Mouse (Mus musculus): ENCODE measurements around the gene Cryba2. TPM values are rescaled to one million over a fixed set of nuclear protein-coding genes. Genes with fewer than 3 reads are reported as not detected.

The Cryba2 gene
- total and polyA plus RNA-seq, 2 experiments from 2014 or later: not detected

GRCm38 (mm10) chr1:74882055-74882734 is 10.7 kb downstream of the Cryba2 start:
- no peak overlapping the region for H3K9ac ChIP-seq (replicated peaks; ENCODE audit: low read depth, low read length)
- TF ChIP-seq EP300 (IDR thresholded peaks at IDR 0.05; ENCODE audit: low read depth) (no peak), CTCF (IDR thresholded peaks at IDR 0.05; ENCODE audit: low read depth) (no peak)
- peaks cover 85% of the 10 kb centered on the region for H3K27me3 ChIP-seq (ENCODE audit: control insufficient read depth, insufficient read depth, low read length)
- peak overlapping the region; percentile 69 for H3K4me2 ChIP-seq (ENCODE audit: low read depth, low read length)
- H3K27ac ChIP-seq (ENCODE audit: low read depth): no peak overlapping the region
- DNase-seq (ENCODE audit: low spot score) (no peak), ATAC-seq (ENCODE audit: insufficient read depth, low read depth) (no peak)
- H3K4me1 ChIP-seq (ENCODE audit: control insufficient read depth, insufficient read depth): peaks cover 6% of the 10 kb centered on the region; the same call in 1 of the 2 replicates
- H3K4me3 ChIP-seq (ENCODE audit: low read depth, low read length): peak overlapping the region; percentile 47
- H3K9me3 ChIP-seq (replicated peaks; ENCODE audit: control insufficient read depth, low read length): no peaks in the 10 kb centered on the region
- WGBS: 6% methylated on average over 68 of the region's 74 CpGs
- no peaks in the 10 kb centered on the region for H3K36me3 ChIP-seq (replicated peaks; ENCODE audit: control insufficient read depth, insufficient read depth, low read length)

GRCm38 (mm10) chr1:74880785-74881360 is 12.1 kb downstream of the Cryba2 start:
- Histone ChIP-seq H3K27ac (ENCODE audit: low read depth) (no peak overlapping the region), H3K9ac (replicated peaks; ENCODE audit: low read depth, low read length) (no peak overlapping the region), H3K4me1 (ENCODE audit: control insufficient read depth, insufficient read depth) (peaks cover 6% of the 10 kb centered on the region; the same call in 1 of the 2 replicates), H3K36me3 (replicated peaks; ENCODE audit: control insufficient read depth, insufficient read depth, low read length) (no peaks in the 10 kb centered on the region), H3K9me3 (replicated peaks; ENCODE audit: control insufficient read depth, low read length) (no peaks in the 10 kb centered on the region), H3K4me2 (ENCODE audit: low read depth, low read length) (no peak overlapping the region), H3K27me3 (ENCODE audit: control insufficient read depth, insufficient read depth, low read length) (peaks cover 74% of the 10 kb centered on the region), H3K4me3 (ENCODE audit: low read depth, low read length) (no peak overlapping the region)
- ATAC-seq (ENCODE audit: insufficient read depth, low read depth) (no peak), DNase-seq (ENCODE audit: low spot score) (peak; percentile 61)
- 4% methylated on average over 18 of the region's 18 CpGs for WGBS
- TF ChIP-seq EP300 (IDR thresholded peaks at IDR 0.05; ENCODE audit: low read depth) (no peak), CTCF (IDR thresholded peaks at IDR 0.05; ENCODE audit: low read depth) (peak; percentile 95)

DNA sequence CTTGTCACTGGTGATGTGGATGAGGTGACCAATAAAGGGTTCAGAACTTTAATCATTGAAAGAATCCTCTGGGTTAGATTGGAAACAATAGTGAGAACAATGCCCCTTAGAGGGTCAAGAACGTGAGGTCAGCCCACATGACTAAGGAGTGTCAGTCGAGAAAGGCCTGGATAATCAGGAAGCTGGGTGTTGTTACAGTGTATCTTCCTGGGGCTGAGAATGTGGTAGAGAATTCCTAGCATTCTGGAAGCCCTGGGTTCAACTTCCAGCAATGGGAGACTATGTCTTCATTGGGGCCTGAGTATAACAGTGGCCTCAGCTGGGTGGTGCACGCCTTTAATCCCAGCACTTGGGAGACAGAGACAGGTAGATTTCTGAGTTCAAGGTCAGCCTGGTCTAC is 15.7 kb downstream of the Cryba2 start:
- no peak overlapping the region for H3K4me2 ChIP-seq (ENCODE audit: low read depth, low read length)
- H3K36me3 ChIP-seq (replicated peaks; ENCODE audit: control insufficient read depth, insufficient read depth, low read length): no peaks in the 10 kb centered on the region
- no peak for ATAC-seq (ENCODE audit: insufficient read depth, low read depth)
- no peak overlapping the region for H3K27ac ChIP-seq (ENCODE audit: low read depth)
- DNase-seq (ENCODE audit: low spot score): no peak
- TF ChIP-seq EP300 (IDR thresholded peaks at IDR 0.05; ENCODE audit: low read depth): no peak
- TF ChIP-seq CTCF (IDR thresholded peaks at IDR 0.05; ENCODE audit: low read depth): no peak
- H3K9me3 ChIP-seq (replicated peaks; ENCODE audit: control insufficient read depth, low read length): no peaks in the 10 kb centered on the region
- no peak overlapping the region for H3K4me3 ChIP-seq (ENCODE audit: low read depth, low read length)
- peaks cover 3% of the 10 kb centered on the region; the same call in 1 of the 2 replicates for H3K4me1 ChIP-seq (ENCODE audit: control insufficient read depth, insufficient read depth)
- H3K27me3 ChIP-seq (ENCODE audit: control insufficient read depth, insufficient read depth, low read length): peaks cover 46% of the 10 kb centered on the region
- 33% methylated on average over 3 of the region's 3 CpGs for WGBS
- H3K9ac ChIP-seq (replicated peaks; ENCODE audit: low read depth, low read length): no peak overlapping the region

- Histone ChIP-seq H3K4me1 (ENCODE audit: control insufficient read depth, insufficient read depth) (no peaks in the 10 kb centered on the region), H3K4me2 (ENCODE audit: low read depth, low read length) (no peak overlapping the region), H3K9ac (replicated peaks; ENCODE audit: low read depth, low read length) (no peak overlapping the region), H3K27ac (ENCODE audit: low read depth) (no peak overlapping the region), H3K36me3 (replicated peaks; ENCODE audit: control insufficient read depth, insufficient read depth, low read length) (no peaks in the 10 kb centered on the region), H3K4me3 (ENCODE audit: low read depth, low read length) (no peak overlapping the region), H3K9me3 (replicated peaks; ENCODE audit: control insufficient read depth, low read length) (no peaks in the 10 kb centered on the region), H3K27me3 (ENCODE audit: control insufficient read depth, insufficient read depth, low read length) (peaks cover 11% of the 10 kb centered on the region; the same call in 1 of the 2 replicates)
- TF ChIP-seq CTCF (IDR thresholded peaks at IDR 0.05; ENCODE audit: low read depth) (no peak), EP300 (IDR thresholded peaks at IDR 0.05; ENCODE audit: low read depth) (no peak)
- ATAC-seq (ENCODE audit: insufficient read depth, low read depth): no peak
- WGBS: 61% methylated on average over 2 of the region's 2 CpGs
- no peak for DNase-seq (ENCODE audit: low spot score)
Measured at GRCm38 (mm10) chr1:74872218-74872617, 20.7 kb downstream of the Cryba2 start.

- peaks cover 37% of the 10 kb centered on the region for H3K27me3 ChIP-seq (ENCODE audit: control insufficient read depth, insufficient read depth, low read length)
- no peak overlapping the region for H3K4me3 ChIP-seq (ENCODE audit: low read depth, low read length)
- no peaks in the 10 kb centered on the region for H3K4me1 ChIP-seq (ENCODE audit: control insufficient read depth, insufficient read depth)
- no peak for DNase-seq (ENCODE audit: low spot score)
- no peaks in the 10 kb centered on the region for H3K9me3 ChIP-seq (replicated peaks; ENCODE audit: control insufficient read depth, low read length)
- ATAC-seq (ENCODE audit: insufficient read depth, low read depth): no peak
- TF ChIP-seq CTCF (IDR thresholded peaks at IDR 0.05; ENCODE audit: low read depth): no peak
- no peak for TF ChIP-seq EP300 (IDR thresholded peaks at IDR 0.05; ENCODE audit: low read depth)
- no peak overlapping the region for H3K4me2 ChIP-seq (ENCODE audit: low read depth, low read length)
- no peaks in the 10 kb centered on the region for H3K36me3 ChIP-seq (replicated peaks; ENCODE audit: control insufficient read depth, insufficient read depth, low read length)
- no peak overlapping the region for H3K9ac ChIP-seq (replicated peaks; ENCODE audit: low read depth, low read length)
- no peak overlapping the region for H3K27ac ChIP-seq (ENCODE audit: low read depth)
Measured at GRCm38 (mm10) chr1:74861783-74862182, 31.2 kb downstream of the Cryba2 start.

All from heart, postnatal 0 days (tissue).